Mouse (Mus musculus) spleen, adult 18-20 months (tissue): ENCODE data around the gene Itpka.
"Not testable (repeated sequence)": the region's sequence is repeated elsewhere in the genome, so short reads cannot be mapped to it uniquely, and the experiment has no call there.

Source experiments
- DNase-seq, 2 experiments: peaks; one replicate each; pipeline ENCODE4 v3.0.0; 2022; ENCODE audit warnings: mixed read lengths in 2 of 2

The Itpka gene

GRCm38 (mm10) chr2:119741581-119742411, at the start of gene Itpka:
Gene Itpka, plus strand, starts transcription at chr2:119742337.
- DNase-seq, result peak; percentile 56 to 69

GRCm38 (mm10) chr2:119694826-119695225, 47.3 kb upstream of the Itpka start:
- no peak for DNase-seq

GRCm38 (mm10) chr2:119696111-119696510, 46.0 kb upstream of the Itpka start:
- no peak for DNase-seq

GRCm38 (mm10) chr2:119698472-119698871, 43.7 kb upstream of the Itpka start:
- peak; percentile 36 to 45 for DNase-seq

GRCm38 (mm10) chr2:119699962-119700361, 42.2 kb upstream of the Itpka start:
- DNase-seq, result no peak

- DNase-seq, result no peak
Measured at GRCm38 (mm10) chr2:119703171-119703570, 39.0 kb upstream of the Itpka start.

- DNase-seq, result no peak
Measured at GRCm38 (mm10) chr2:119707676-119708075, 34.5 kb upstream of the Itpka start.

GRCm38 (mm10) chr2:119710011-119710410, 32.1 kb upstream of the Itpka start:
- DNase-seq, result no peak

- DNase-seq, result not testable (repeated sequence)
Measured at GRCm38 (mm10) chr2:119715868-119716267, 26.3 kb upstream of the Itpka start.

GRCm38 (mm10) chr2:119721070-119721469, 21.1 kb upstream of the Itpka start:
- DNase-seq, result no peak

GRCm38 (mm10) chr2:119727762-119728416, 14.2 kb upstream of the Itpka start:
- DNase-seq, result no peak

GRCm38 (mm10) chr2:119730735-119731134, 11.4 kb upstream of the Itpka start:
- DNase-seq, result no peak

- DNase-seq, result no peak
Measured at GRCm38 (mm10) chr2:119737124-119737523, 5.0 kb upstream of the Itpka start.

- no peak for DNase-seq
Measured at GRCm38 (mm10) chr2:119740567-119740966, 1.6 kb upstream of the Itpka start.

- peak; percentile 35 to 64 for DNase-seq
Measured at GRCm38 (mm10) chr2:119742461-119743175, 481 bp downstream of the Itpka start.

- DNase-seq, result no peak
Measured at GRCm38 (mm10) chr2:119743176-119743807, 1.2 kb downstream of the Itpka start.

- DNase-seq, result no peak
Measured at GRCm38 (mm10) chr2:119743808-119744162, 1.6 kb downstream of the Itpka start.

GRCm38 (mm10) chr2:119744163-119745111, 2.3 kb downstream of the Itpka start:
- DNase-seq, result no peak

GRCm38 (mm10) chr2:119745281-119745680, 3.1 kb downstream of the Itpka start:
- DNase-seq, result peak in 1 of 2 experiments; percentile 27

- no peak for DNase-seq
Measured at GRCm38 (mm10) chr2:119747554-119747953, 5.4 kb downstream of the Itpka start.

- DNase-seq, result no peak
Measured at GRCm38 (mm10) chr2:119749260-119749659, 7.1 kb downstream of the Itpka start.

GRCm38 (mm10) chr2:119757601-119758100, 15.5 kb downstream of the Itpka start:
- DNase-seq, result no peak
